Mouse (Mus musculus) limb, embryonic 13.5 days (tissue): ENCODE results near the gene Tmem115. TPM values are rescaled to one million over a fixed set of nuclear protein-coding genes. Genes with fewer than 3 reads are reported as not detected.
A peak's percentile ranks its signal among the peaks of the same experiment; 100 is the strongest.
"Not testable (repeated sequence)": the region's sequence is repeated elsewhere in the genome, so short reads cannot be mapped to it uniquely, and the experiment has no call there.

Source experiments
- ATAC-seq: fragments of 200-750 bp; cut with Nextera tagmentation; 2 replicates; pipeline ENCODE4 v1.8.0; 2017; ENCODE audit warnings: low read depth, moderate number of reproducible peaks, moderate TSS enrichment; ENCODE audit not compliant: low FRiP score
- H3K27ac ChIP-seq: fragments of 300-500 bp; sonication (generic); 2 replicates; pipeline ENCODE4 v1.5.1; 2015; ENCODE audit warnings: inconsistent platforms, mild to moderate bottlenecking, moderate library complexity
- H3K27me3 ChIP-seq: fragments of 300-500 bp; sonication (generic); 2 replicates; pipeline ENCODE4 v1.6.1; 2015; ENCODE audit warnings: mild to moderate bottlenecking, inconsistent platforms
- H3K36me3 ChIP-seq: fragments of 300-500 bp; sonication (generic); 2 replicates; pipeline ENCODE4 v1.6.1; 2015; ENCODE audit warnings: inconsistent platforms, mild to moderate bottlenecking, moderate library complexity
- H3K4me1 ChIP-seq: fragments of 300-500 bp; sonication (generic); 2 replicates; pipeline ENCODE4 v1.6.1; 2015; ENCODE audit warnings: inconsistent platforms
- H3K4me2 ChIP-seq: fragments of 300-500 bp; sonication (generic); replicated peaks from 2 replicates; pipeline ENCODE4 v1.6.1; 2015; ENCODE audit warnings: inconsistent platforms, mild to moderate bottlenecking, moderate library complexity
- H3K4me3 ChIP-seq: fragments of 300-500 bp; sonication (generic); 2 replicates; pipeline ENCODE4 v1.5.1; 2015; ENCODE audit warnings: moderate library complexity, mild to moderate bottlenecking, inconsistent platforms
- H3K9ac ChIP-seq: fragments of 300-500 bp; sonication (generic); 2 replicates; pipeline ENCODE4 v1.6.1; 2015; ENCODE audit warnings: mild to moderate bottlenecking, inconsistent platforms
- H3K9me3 ChIP-seq: fragments of 300-500 bp; sonication (generic); 2 replicates; pipeline ENCODE4 v1.6.1; 2016; ENCODE audit warnings: inconsistent platforms
- WGBS: fragments of 180-500 bp; shearing (Covaris S2); methylation state at CpG from one replicate; pipeline ENCODE4 v1.1.7; 2015; 5-methylcytosine and 5-hydroxymethylcytosine counted together
- polyA plus RNA-seq: library from polyadenylated mRNA; unstranded; fragments of >200 nt; fragmentation: Nextera tagmentation; extraction: Ambion mirVana; gene quantifications from 2 replicates; pipeline ENCODE4 v1.2.1, GENCODE M21; 2015

The Tmem115 gene
- polyA plus RNA-seq, 1 experiment from 2014 or later: 47.8 TPM

- ATAC-seq: peak; percentile 33
- 2% methylated on average over 37 of the region's 37 CpGs for WGBS
These were observed 20.0 kb downstream of the Tmem115 start for GRCm38 (mm10) chr9:107553541-107554318.

DNA sequence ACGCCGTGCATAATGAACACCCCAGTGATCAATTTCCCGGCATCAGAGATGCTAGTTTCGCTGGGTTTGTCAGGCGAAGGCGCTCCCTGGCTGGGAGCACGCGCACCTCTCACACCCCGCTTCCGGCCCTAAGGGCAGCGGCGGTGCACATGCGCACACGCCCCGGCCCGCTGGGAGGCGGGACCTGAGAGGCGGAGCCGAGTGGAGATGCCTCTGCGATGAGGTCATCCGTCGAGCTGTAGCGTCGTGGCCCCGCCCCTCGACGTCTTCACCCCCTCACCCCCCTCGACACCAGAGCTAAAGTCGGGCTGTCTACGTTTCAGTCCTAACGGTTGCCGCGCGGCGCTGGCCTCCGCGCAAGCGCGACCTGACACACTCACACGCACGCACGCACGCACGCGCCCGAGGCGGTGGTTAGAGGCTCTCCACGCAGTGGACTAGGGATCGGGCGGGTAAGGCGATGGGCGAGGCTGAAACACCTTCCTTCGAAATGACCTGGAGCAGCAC is 20.6 kb downstream of the Tmem115 start:
- 0 out of 2 replicates have a peak, but pooled peaks cover 3% of the 10 kb centered on the region for H3K27me3 ChIP-seq
- H3K27ac ChIP-seq: peak overlapping the region; percentile 96
- H3K9ac ChIP-seq: peak overlapping the region; percentile 86
- ATAC-seq: peak; percentile 94
- WGBS: under 1% methylated on average over 53 of the region's 53 CpGs
- peaks cover 53% of the 10 kb centered on the region for H3K4me1 ChIP-seq
- no peaks in the 10 kb centered on the region for H3K9me3 ChIP-seq
- H3K4me3 ChIP-seq: peak overlapping the region; percentile 79
- H3K36me3 ChIP-seq: peaks cover 30% of the 10 kb centered on the region
- peak overlapping the region; percentile 86 for H3K4me2 ChIP-seq

More at GRCm38 (mm10) chr9:107553541-107554318, 20.0 kb downstream of the Tmem115 start:
- no peaks in the 10 kb centered on the region for H3K9me3 ChIP-seq
- peak overlapping the region; percentile 79 for H3K4me3 ChIP-seq
- H3K4me2 ChIP-seq: peak overlapping the region; percentile 86
- 0 out of 2 replicates have a peak, but pooled peaks cover 3% of the 10 kb centered on the region for H3K27me3 ChIP-seq
- H3K4me1 ChIP-seq: peaks cover 53% of the 10 kb centered on the region
- peaks cover 23% of the 10 kb centered on the region for H3K36me3 ChIP-seq
- peak overlapping the region; percentile 89 for H3K27ac ChIP-seq
- peak overlapping the region; percentile 67 for H3K9ac ChIP-seq

DNA sequence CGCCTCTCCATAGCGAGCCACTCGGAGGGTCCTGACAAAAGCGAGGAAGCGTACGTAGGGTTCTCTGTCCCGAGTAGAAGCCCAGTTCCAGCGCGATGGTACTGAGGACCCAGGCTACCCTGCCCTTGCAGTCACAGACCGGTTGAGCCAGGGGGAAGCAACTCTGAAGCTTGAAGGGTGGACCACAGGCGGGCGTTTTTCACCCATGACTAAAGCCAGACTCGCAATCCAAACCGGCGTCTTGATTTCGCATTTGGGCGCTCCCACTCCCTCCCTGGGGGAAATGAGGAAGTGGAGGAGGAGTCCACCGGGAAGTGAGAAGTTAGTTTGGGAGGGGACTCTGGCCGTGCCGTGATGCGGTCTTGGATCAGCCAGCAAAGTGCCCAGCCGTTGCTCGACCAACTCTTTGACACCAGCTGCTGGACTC is 21.3 kb downstream of the Tmem115 start:
- WGBS: under 1% methylated on average over 23 of the region's 23 CpGs
- peaks cover 36% of the 10 kb centered on the region for H3K36me3 ChIP-seq
- H3K27me3 ChIP-seq: 0 out of 2 replicates have a peak, but pooled peaks cover 3% of the 10 kb centered on the region
- H3K4me2 ChIP-seq: peak overlapping the region; percentile 86
- peak overlapping the region; percentile 86 for H3K9ac ChIP-seq
- no peaks in the 10 kb centered on the region for H3K9me3 ChIP-seq
- ATAC-seq: no peak; the same call in 1 of the 2 replicates
- peaks cover 53% of the 10 kb centered on the region for H3K4me1 ChIP-seq
- H3K4me3 ChIP-seq: peak overlapping the region; percentile 79
- peak overlapping the region; percentile 96 for H3K27ac ChIP-seq

DNA sequence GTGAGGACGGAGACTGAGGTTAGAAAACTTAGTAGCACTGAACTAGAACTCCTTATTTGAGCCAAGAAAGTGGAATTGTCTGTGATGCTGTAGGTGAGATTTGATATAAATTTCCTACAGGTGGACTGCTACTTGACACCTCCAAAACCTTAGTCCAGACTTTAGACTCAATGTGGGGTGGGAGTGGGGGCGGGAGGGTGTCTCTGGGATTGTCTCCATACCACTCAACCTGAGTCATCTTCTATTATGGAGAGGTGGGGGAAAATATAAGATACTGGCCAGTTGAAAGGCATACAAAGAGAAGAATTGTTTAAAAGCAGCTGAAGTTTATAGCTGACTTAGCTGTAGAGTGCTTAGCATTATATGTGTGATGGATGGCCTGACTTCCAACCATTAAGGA is 22.0 kb downstream of the Tmem115 start:
- WGBS: 41% methylated on average over 2 of the region's 2 CpGs
- H3K9me3 ChIP-seq: no peaks in the 10 kb centered on the region
- peaks cover 46% of the 10 kb centered on the region for H3K4me1 ChIP-seq
- peak overlapping the region; percentile 79 for H3K4me3 ChIP-seq
- ATAC-seq: no peak
- no peaks in the 10 kb centered on the region for H3K27me3 ChIP-seq
- peak overlapping the region; percentile 96; the same call in 1 of the 2 replicates for H3K27ac ChIP-seq
- H3K9ac ChIP-seq: peak overlapping the region; percentile 86
- H3K4me2 ChIP-seq: peak overlapping the region; percentile 86
- H3K36me3 ChIP-seq: peaks cover 43% of the 10 kb centered on the region

- Histone ChIP-seq H3K4me1 (peaks cover 40% of the 10 kb centered on the region), H3K4me3 (peak overlapping the region; percentile 79), H3K27ac (no peak overlapping the region), H3K27me3 (no peaks in the 10 kb centered on the region), H3K9me3 (no peaks in the 10 kb centered on the region), H3K9ac (peak overlapping the region; percentile 86; the same call in 1 of the 2 replicates), H3K36me3 (peaks cover 49% of the 10 kb centered on the region), H3K4me2 (peak overlapping the region; percentile 86)
- WGBS: 74% methylated on average over 3 of the region's 3 CpGs
- no peak for ATAC-seq
These were observed 22.6 kb downstream of the Tmem115 start for GRCm38 (mm10) chr9:107556346-107556745.

- peak; percentile 96 for ATAC-seq
- H3K4me1 ChIP-seq: peaks cover 35% of the 10 kb centered on the region
- H3K9me3 ChIP-seq: no peaks in the 10 kb centered on the region
- H3K4me3 ChIP-seq: peak within 1 kb of the TSS; percentile 93
- peak within 1 kb of the TSS; percentile 84 for H3K9ac ChIP-seq
- H3K27ac ChIP-seq: peak within 1 kb of the TSS; percentile 55
- peaks cover 61% of the 10 kb centered on the region for H3K36me3 ChIP-seq
- peak within 1 kb of the TSS; percentile 87 for H3K4me2 ChIP-seq
- H3K27me3 ChIP-seq: no peaks in the 10 kb centered on the region
- WGBS: under 1% methylated on average over 42 of the region's 46 CpGs
These were observed 29.4 kb downstream of the Tmem115 start, which contains the start of gene Tusc2 for GRCm38 (mm10) chr9:107563029-107563581. TSS of gene Tusc2 (plus strand) at chr9:107563255.

- 46% methylated on average over 5 of the region's 5 CpGs for WGBS
- peak overlapping the region; percentile 16; the same call in 1 of the 2 replicates for H3K4me2 ChIP-seq
- not testable (repeated sequence) for H3K9ac ChIP-seq, H3K4me3 ChIP-seq, ATAC-seq, H3K27ac ChIP-seq, H3K27me3 ChIP-seq, H3K9me3 ChIP-seq
- peaks cover 48% of the 10 kb centered on the region for H3K4me1 ChIP-seq
- peaks cover 40% of the 10 kb centered on the region for H3K36me3 ChIP-seq
These were observed 31.8 kb downstream of the Tmem115 start for GRCm38 (mm10) chr9:107565556-107565955.

DNA sequence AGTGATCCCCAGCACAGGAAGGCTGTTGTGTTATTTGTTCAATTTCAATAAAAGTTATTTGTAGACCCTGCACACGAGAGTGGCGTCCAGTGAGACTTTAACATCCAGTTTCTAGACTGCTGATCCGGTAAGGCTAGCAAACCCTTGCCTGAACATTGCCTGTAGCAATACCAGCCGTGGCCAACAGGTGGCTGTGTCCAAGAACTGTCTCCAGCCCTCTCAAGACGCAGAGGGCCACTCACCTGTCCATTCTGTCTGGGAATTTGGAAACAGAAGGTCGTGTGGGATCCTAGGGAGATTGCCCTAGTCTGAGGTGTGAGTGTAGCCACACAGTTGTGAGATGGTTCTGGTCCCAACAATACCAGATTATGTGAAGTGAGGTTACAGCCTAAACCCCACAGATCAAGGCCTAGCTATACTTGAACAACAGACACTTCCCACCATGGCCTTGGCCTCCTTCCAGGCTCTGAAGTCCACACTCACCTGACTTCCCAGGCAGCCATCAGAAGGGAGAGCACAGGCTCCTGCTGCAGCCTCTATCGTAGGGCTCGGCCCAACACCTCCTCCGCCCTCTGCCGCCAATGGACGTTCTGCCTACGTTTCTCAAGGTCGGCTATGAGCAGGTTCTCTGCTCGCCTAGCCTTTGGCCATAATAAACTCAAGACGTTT is 32.4 kb downstream of the Tmem115 start:
- no peak overlapping the region for H3K9ac ChIP-seq
- no peak for ATAC-seq
- peaks cover 54% of the 10 kb centered on the region for H3K4me1 ChIP-seq
- 0 out of 2 replicates have a peak overlapping the region, but pooled peaks have one; percentile 6 for H3K27ac ChIP-seq
- no peaks in the 10 kb centered on the region for H3K27me3 ChIP-seq
- H3K4me3 ChIP-seq: peak overlapping the region; percentile 15
- H3K4me2 ChIP-seq: no peak overlapping the region
- 56% methylated on average over 15 of the region's 15 CpGs for WGBS
- H3K36me3 ChIP-seq: peaks cover 40% of the 10 kb centered on the region
- no peaks in the 10 kb centered on the region for H3K9me3 ChIP-seq

DNA sequence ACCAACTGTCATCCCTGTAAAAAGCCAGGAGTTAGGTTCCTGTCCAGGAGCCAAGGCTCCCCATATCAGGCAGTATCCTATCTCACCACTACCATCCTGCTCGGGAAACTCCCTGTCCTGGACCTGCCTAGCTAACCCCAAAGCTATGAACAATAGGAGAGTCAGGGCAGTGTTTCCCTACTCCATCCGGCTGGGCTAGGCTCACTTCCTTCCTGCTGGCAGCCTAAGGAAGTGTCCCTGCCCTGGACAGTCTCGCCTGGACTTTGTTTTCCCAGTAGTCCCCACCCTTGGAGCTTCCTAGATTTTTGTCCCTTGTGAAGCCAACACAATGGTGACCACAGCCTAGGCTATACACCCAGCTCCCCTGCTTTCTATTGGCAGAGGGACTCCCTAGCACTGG is 33.1 kb downstream of the Tmem115 start:
- Histone ChIP-seq H3K4me2 (peak overlapping the region; percentile 89; the same call in 1 of the 2 replicates), H3K4me1 (peaks cover 61% of the 10 kb centered on the region), H3K27ac (peak overlapping the region; percentile 15; the same call in 1 of the 2 replicates), H3K27me3 (no peaks in the 10 kb centered on the region), H3K9me3 (no peaks in the 10 kb centered on the region), H3K9ac (no peak overlapping the region), H3K4me3 (no peak overlapping the region), H3K36me3 (peaks cover 40% of the 10 kb centered on the region)
- ATAC-seq: no peak
- WGBS: 75% methylated on average over 3 of the region's 3 CpGs

DNA sequence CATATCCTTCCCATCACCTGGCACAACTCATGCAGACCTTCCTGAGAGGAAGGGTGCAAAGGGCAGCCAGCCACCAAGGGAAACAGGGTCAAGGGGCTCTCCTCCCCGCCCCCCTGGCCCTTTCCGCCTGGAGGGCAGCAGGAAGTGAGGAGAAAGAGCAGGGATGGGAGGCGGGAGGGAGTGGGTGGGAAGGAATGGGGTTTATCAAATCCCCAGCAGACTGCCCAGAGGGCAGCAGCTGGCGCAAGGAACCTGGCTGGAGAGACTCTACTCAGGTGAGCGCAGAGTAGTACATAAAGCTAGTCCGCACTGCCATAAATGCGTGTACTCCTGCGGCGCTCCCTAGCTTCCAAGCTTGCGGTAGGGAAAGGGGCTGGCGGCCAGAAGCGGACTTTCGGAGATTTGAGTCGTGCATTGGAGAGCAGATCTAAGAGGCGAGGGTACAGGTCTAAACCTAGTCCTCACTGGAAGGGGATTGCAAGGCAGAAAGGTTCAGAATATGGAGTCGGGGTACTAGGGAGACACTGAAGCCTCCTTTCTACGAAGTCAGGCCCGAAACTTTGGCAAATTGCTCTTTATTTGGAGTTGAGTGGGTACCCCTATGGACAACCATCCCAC is 34.1 kb downstream of the Tmem115 start, which contains the start of gene Hyal2:
TSS of gene Hyal2 (plus strand) at position 244 of the 618 bp plus-strand sequence.
- 8% methylated on average over 18 of the region's 18 CpGs for WGBS
- Histone ChIP-seq H3K4me3 (peak within 1 kb of the TSS; percentile 73), H3K4me2 (peak within 1 kb of the TSS; percentile 89), H3K9me3 (no peaks in the 10 kb centered on the region), H3K27ac (peak within 1 kb of the TSS; percentile 89), H3K27me3 (no peaks in the 10 kb centered on the region), H3K36me3 (peaks cover 44% of the 10 kb centered on the region), H3K4me1 (peaks cover 59% of the 10 kb centered on the region), H3K9ac (peak within 1 kb of the TSS; percentile 83)
- ATAC-seq: no peak
